Mouse (Mus musculus): Measurements from ENCODE around the gene Galnt7.

Galnt7 gene

DNA sequence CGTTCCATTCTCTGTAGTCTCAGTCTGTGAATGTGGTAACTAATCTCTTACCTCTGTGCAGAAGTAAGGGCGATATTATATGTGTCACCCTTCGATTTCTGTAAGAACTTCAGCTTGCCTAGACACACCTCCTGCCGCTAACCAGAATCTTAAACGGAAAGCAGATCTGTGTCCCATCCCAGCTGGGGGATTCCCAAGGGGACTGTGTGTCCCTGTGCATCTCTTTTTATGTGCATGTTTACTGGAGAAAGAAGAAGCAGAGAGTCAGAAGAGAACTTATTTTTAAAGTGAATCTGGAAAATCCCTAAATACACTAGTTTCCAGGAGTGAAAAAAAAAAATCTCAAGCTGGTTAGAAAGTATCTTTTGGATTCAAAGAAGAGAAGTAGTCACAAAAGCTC is 75.5 kb downstream of the Galnt7 start:
- DNase-seq = no peak

DNA sequence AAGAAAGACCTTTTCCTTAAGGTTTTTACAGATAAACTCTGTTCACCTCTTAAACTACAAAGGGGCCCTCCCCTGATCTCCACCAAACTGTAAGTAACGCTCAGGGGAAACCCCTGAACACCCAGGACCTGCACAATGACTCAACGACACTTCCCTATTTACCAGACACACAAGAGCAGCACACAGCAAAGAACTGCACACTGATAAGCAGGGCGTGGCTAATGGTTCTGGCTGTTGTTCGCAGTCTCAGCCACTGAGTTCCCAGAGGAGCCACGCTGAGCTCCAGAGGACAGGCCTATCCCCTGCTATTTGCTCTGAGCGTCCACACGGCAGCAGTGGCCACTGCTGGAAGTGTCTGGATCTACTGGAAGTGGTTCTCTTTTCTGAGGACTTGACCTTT is 76.6 kb downstream of the Galnt7 start:
- no peak for DNase-seq

DNA sequence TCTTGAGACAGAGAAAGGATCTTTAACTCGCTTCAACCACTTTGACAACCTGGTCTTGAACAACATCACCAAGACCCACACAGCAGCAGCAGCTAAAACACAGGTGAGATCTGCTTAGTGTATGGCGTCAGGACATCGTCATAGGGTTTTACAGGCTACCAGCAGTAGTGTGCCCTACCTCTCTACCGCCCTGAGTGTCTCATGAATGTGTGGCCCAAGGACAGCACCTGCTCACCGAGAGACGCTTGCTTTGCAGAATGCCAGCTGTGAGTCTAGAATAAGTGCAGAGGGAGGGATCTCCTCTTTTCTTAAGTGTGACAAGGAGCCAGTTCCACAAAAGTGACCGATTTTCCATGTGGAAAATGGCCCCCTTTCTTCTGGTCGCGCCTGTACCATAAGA is 77.5 kb downstream of the Galnt7 start:
- DNase-seq = no peak

DNA sequence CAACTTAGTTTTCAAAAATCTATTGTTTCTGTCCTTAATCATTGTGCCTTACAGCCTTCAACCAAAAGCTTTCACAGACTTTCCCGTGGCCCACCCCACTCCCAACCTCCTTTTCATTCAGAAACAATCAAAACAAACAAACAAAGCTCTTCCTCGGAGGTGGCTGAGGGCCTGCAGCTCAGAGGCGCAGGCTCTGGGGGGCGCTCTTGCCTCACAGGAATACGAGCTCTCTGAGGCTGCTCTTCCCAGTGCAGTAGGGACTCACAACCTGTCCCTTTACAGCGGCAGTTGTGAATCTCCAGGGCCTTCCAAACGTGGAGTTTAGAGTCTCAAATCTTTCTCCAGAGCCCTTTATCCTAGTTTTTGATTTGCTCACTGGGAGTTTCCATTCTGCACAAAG is 78.4 kb downstream of the Galnt7 start:
- peak; percentile 67 for DNase-seq

DNA sequence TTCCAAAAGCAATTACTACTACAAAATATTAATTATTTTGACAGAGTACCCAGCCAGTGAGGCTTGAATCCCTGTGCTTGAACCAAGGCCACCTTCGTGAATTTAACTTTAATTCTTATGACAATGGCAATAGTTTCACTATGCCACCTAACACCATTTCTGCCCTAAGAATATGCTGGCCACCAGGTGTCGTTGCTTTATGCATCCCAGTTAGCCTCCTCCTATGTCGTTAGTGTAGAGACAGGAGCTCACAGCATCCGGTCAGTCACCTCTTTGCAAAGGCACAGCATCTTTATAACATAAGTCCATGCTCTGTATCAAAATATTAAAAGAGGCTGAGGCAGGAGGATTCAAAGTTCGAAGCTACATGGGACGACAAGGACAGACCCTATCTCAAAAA is 79.0 kb downstream of the Galnt7 start:
- no peak for DNase-seq

DNA sequence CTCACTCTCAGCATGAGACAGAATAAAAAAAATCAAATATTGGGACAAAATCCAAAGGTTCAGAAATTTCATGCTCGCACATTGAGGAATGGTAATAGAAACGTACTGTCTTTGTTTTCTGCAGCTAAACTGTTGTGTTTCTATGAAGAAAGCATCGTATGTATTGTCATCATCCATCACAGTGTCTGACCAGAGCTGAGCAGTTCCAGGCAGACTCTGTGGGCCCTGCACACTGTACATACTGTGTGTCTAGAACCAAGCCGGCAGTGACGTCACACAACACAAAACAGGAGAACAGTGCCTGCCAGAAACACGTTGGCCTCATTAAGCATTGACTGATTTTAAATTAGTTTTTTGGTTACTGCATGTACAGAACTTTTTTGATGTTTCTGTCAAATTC is 82.9 kb downstream of the Galnt7 start:
- DNase-seq = no peak

DNA sequence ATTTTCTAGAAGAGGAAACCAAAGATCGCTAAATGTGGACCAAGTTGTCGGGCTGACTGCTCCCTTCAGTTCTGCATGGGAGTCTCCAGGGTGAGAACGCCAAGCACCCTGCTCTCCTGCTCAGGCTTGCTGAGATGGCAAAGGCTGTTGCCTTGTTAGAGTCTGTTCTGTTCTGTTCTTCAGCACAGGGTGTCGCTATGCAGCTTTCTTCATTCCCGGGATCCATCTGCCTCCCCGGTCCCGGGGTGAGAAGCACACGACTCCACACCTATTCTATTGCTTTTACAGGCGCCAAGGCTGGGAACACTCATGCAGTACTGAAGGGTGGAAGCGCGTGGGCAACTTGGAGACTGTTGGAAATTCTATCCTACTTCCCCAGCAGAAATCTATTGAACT is 83.4 kb downstream of the Galnt7 start:
- peak; percentile 15 for DNase-seq

DNA sequence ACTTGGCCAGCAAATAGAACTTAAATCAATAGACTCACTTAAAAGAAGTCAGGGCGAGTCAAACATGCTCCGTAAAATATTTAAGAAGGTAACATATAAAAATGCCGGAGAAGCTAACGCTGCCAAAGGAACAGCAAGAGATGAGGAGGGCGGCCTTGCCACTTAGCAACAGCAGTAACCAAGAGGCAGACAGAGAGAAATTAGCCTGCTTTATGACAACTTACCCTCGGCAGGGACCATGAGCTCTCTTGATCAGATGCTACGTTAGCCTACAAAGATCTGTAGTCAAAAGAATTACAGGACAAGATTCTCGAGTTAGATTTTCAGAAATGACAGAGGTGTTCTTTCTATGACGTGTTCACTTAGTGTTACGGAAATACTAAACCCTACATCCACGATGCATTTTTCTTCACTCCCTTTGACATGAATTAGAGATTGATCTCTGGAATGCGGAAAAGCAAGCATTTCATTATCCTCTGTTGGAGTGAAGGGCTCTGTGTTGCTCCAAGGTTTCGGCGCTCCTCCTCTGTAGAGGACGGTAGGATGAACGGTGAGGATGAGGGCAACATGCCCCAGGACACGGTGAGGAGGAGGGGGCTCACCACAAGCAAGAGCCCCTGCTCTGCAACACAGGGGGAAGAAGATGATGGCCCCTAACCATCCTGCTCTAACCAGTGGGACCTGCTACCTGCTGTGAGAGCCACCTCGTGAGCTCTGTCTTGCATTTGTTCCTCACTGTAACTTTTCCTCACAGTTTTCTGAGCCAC is 84.0 kb downstream of the Galnt7 start:
- no peak for DNase-seq

DNA sequence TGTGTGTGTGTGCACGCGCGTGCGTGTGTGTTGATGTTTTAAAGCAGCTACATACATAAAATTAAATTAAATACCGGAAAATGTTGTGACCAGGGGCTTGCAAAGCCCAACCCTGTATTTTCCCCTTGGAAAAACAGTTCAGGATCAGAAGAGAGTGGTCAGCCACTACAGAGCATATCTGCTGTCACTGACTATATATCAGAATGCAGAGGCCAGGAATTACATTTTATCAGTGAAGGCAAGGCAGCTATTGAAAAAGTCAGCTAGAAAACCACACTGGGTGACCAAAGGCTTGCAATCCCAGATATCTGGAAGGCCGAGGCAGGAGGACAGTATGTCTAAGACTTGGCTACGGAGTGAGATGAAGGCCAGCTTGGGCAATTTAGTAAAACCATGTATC is 84.8 kb downstream of the Galnt7 start:
- DNase-seq = no peak

DNA sequence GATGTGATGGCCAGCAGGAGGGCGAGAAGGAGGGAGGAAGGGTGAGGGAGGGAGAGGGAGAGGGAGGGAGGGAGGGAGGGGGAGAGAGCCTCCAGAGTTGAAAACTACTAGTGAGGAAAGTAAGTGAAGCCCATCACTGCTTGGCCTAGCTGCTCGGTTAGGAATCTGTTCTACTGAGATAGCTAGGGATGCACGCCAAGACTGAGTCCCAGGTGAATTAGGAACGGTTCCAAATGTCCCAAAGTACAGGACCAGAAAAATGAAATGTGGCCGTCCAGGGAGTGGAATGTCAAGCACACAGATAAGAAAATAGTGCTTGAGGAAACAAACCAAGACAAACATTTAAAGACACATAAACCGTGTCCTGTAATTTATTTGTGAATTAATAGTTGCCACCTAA is 87.8 kb downstream of the Galnt7 start:
- DNase-seq = no peak

DNA sequence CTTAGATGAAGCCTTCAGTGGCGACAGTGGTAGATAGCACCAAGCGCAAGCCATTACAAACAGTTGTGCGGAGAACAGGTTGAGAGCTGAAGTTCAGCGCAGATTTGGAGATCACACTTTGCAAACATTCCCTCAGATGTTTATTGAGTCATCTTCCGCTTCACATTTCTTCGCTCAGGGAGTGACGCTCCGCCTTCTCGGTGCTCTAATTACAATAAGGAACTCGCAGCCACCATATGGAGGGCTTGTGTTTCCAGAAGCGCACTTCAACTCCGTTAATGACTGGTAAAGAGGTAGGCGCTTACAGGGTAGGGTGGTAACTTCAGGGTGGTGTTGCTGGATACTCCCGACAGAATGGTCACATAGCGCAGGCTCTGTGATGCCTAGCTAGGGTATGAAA is 89.1 kb downstream of the Galnt7 start:
- DNase-seq = no peak

DNA sequence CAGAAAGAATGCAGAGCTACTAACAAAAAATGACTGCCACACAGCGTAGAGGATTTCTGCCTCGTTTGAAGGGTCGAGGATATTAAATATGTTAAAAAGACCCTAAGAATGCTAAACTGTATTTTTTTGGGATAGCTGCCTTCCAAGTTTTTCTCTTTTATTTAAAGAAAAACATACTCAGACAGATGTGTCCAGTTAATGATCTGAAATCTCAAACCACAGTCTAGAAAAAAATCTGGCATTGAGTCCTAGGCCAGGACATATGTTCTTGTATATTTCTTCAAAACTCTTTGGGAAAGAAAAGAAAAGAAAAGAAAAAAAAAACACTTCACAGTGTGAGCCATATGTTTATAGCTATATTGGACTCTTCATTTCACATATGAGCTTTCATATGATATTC is 90.1 kb downstream of the Galnt7 start:
- DNase-seq = no peak

DNA sequence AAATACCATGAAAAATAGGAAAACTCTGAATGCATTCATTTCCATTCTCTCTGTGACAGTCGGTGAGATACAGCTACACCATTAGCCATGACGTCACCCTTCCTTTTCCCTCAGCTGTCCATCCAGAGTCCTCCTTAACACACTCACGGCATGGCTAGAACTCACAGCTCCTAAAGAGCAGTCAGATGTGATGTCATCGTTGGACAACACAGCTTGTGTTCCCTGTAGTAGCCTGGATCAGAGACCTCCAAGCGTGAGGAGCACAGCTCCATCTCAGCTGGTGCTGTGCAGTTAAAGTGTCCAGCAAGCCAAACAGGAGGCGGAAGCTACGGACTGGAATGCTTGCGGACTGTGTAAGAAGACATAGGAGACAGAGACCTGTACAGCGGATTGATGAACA is 91.9 kb downstream of the Galnt7 start:
- DNase-seq = no peak

DNA sequence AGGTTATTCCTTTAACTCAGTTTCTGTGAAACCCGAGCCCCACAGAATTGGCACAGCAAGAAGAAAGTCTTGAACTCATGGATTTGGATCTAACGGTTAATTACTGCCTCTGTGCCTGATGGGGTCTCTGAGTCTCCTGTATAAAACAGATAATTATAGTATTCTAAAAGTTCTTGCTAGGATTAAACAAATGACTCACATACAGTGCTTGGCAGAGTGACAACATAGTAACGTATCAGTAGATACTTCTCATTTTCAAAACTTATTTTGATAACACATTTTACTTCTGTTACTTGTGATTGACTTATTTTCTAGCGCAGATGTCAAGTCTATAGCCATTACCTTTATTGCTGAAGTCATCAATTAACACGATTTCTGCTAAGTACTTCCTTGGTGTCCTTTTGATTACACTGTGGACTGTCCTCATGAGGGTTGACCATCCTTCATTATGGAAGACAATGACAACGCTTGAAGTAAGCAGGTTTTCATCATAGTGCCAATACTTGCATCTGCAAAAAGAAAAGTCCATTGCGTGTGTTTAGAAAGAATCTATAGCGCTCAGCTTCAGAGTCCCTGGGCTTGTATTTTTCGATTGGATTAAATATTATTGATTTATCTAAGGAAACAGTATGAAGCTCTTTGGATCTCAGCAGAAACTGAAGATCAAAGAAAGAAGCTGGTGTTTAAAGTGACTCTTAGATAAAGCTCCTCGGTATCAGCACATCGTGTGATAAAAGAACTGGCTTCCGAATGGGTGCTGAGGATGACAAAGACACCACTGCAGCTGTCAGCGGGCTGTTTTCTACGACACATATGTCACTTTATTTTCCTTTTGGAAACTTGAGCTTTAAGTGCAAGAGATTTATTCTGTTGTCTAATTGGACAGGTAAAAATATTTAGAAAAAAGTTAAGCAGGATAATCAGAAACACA is 100.5 kb downstream of the Galnt7 start:
- DNase-seq = no peak

DNA sequence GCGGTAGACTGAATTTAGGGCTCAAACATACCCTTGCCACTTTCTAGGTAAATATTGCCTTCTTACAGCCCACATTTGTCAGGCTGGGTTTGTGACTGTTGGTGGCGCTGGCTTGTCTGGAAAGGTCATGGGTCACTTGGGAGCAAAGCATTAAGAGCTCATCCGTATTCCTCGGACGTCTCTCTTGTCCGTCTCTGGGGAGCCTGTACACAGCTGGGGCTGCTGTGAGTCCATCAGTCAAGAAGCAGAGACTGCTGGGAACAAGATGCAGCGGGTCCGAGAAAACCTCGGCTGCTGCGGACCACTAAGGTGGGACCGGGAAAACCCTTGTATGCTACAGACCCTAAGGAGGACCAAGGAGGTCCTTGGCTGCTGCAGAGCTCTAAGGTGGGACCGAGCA is 105.3 kb downstream of the Galnt7 start:
- no peak for DNase-seq

DNA sequence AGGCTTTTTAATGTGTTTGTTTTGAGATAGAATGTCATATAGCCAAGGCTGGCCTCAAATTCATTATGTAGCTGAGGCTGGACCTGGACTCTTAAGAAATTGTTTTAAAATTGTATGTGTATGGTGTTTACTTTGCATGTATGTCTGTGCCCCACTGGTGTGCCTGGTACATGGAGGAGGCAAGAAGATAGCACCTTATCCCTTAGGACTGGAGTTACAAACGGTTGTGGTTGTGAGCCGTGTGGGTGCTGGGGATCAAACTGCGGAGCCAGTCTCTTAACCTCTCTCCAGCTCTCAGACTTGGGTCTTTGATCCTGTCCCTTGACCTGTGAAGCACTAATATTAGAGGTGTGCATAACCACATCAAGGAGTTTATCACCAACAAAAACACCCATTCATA is 106.0 kb downstream of the Galnt7 start:
- DNase-seq = no peak

DNA sequence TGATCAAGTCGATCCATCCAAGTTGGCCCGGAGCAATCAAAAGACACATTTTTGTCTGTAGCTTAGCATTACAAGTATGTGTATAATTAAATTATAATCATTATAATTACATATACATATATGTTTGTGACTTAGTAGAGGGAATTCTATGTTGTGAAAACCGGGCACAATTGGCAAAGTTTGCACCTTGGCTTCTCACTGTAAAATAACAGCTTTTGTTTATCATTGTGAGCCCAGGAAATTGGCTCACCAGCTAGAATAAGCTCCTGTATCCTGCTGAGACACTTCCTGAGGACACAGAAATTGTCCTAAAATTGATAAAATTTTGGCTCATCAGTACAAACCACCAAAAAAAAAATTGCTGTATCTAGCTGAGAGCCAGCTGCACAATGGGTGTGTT is 106.4 kb downstream of the Galnt7 start:
- DNase-seq = no peak

DNA sequence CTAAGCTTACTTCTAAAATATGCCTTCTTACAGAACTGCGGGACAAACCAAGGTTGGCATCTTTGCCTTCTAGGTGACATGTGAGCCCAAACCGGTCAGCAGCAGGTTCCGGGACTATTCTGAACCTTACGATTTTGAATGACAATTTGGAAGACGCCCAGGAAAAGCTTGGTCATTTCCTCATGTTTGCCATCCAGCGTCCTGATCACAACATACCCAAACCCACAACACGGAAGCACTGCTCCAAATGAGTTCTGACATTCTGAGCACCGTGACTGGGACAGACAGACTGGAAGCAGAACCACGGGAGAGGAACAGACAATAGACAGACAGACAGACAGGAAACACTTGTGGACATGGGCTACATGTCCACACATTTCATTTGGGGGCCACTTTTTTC is 111.4 kb downstream of the Galnt7 start:
- no peak for DNase-seq

DNA sequence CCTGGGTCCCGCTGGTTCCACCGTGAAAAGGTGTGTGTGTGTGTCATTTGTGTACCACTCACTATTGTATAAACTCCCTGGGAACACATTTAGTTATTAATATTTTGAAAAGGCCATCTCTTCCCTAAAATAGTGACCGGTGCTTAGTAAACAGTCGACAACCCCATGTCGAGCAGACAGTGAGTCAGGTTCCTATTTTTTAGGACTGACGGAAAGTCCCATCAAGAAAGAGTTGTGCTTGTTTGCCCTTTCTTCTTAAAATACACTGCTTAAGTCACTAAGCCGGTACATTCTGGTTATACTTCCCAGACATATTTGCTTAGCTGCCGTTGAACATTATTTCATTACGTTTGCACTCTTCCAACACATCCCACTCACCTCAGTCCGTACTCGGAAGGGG is 111.9 kb downstream of the Galnt7 start:
- DNase-seq = no peak

DNA sequence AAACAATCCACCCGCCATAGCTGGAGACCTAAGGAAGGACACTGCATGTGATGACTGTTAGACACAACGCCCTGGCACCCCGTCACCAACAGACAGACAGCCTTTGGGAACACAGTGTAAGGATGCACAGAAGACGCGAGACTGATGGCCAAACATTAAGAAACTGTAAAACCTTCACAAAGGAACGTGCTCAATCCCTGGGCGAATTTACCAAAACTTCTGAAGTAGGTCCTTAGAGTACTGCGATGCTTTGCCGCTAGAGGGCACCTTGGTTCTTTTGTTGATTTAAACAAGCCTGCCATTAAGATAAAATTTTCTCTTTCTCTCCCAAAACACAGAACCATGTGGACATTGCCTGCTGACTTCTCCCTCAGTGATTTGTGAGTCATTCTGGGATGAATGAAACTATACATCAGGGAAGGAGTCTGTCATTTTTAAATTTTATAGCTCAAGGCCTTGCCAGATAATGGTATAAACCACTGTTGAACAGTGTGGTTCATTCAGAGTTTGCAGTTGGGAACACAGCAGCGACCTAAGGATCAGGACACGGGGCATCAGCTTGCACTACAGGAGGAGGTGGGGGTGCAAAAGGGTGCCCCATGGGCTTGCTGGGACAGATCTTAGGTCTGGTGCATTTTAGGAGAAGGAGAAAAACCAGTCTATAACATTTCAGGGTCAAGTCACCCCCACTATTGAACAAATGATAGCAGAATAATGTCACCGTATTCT is 112.6 kb downstream of the Galnt7 start:
- peak; percentile 67 for DNase-seq

DNA sequence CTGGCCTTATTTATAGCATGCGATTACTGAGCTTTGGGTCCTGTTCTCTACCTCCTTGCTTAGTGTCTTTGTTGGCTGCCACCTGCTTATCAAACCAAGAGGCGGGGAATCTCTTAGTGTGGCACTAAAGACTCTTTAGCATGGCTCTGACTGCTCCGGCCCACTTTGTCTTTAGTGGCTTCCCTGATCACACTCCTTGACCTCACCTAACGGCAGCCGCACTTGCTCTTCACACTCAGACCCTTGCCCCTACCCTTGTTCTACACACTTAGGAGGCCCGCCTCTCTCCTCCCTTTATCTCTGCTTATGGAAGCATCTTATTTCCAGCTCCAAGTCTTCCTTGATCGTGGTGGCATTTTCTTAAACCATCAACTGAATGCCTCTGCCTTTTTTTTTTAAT is 114.2 kb downstream of the Galnt7 start:
- no peak for DNase-seq

DNA sequence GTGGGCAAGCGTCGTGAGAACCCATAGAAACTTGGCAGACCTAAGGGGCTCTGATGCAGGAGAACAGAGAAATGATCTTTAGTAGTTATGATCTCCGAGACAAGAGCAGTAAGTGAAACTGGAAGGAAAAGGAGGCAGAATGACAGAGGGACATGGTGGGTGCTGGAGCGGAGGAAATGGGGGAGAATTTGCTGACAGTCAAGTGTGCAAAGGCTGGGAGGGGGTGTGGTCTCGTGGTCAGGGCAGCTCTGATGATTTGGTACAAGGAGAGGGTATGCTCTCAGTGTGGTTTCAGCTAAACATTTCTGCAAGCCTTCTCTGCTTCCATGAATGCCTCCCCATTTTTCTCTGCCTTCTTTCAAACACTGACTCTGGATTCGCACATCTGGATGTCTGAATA is 116.7 kb downstream of the Galnt7 start:
- no peak for DNase-seq

DNA sequence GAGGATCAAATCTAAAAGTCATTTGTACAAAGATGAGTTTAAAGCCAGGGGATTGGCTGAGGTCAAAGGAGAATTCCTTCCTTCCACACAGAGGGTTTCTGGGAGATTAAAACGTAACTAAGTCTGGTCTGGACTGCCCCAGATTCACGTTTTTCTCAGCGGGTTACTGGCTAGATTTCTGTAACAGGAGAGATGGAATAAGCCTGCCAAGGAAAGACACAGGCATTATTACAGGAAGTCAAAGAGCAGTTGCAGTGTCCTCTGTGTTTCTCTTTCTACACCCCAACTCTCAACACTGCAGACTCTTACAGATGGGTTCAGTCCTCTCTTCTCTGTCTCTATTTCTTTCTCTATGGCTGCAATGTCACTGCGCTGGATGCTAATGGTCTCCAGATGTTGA is 118.3 kb downstream of the Galnt7 start:
- DNase-seq = no peak

DNA sequence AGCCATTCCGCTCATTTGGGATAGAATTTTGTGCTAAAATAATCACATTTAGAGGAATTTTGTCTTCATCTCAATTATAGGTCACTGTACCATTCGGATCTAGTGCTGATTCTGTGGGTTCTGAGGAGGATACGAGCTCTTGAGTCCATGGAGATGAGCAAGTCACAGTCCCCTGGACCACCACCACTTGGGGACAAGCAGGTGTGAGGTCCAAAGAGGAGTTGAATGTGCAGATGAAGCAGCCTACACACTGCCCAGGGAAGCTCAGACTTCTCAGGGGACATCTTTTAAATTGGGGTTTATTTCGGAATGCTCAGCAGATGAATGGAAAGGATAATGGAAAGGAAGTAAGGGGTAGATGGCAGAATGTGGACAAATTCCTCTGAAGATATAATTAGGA is 119.7 kb downstream of the Galnt7 start:
- no peak for DNase-seq

Measured in kidney, adult 9 months (tissue).